Mouse (Mus musculus) forebrain, embryonic 14.5 days (tissue): ENCODE data around the gene Grap. TPM values are rescaled to one million over a fixed set of nuclear protein-coding genes. Genes with fewer than 3 reads are reported as not detected.

Source experiments
- ATAC-seq: fragments of 200-750 bp; cut with Nextera tagmentation; 2 replicates; pipeline ENCODE4 v1.8.0; 2017; ENCODE audit warnings: mild to moderate bottlenecking, moderate library complexity
- DNase-seq: peaks from one replicate; pipeline ENCODE4 v3.0.0-alpha.2; 2015; ENCODE audit warnings: low spot score
- H3K27ac ChIP-seq: fragments of 300-500 bp; sonication (generic); 2 replicates; pipeline ENCODE4 v1.5.1; 2014; ENCODE audit warnings: low read depth, mild to moderate bottlenecking, control low read depth, low read length, moderate library complexity
- H3K27me3 ChIP-seq: fragments of 300-500 bp; sonication (generic); replicated peaks from 2 replicates; pipeline ENCODE4 v1.6.1; 2014; ENCODE audit warnings: low read length, control low read depth, mixed read lengths; ENCODE audit not compliant: control insufficient read depth, insufficient read depth
- H3K36me3 ChIP-seq: fragments of 300-500 bp; sonication (generic); 2 replicates; pipeline ENCODE4 v1.6.1; 2014; ENCODE audit warnings: low read length, control low read depth; ENCODE audit not compliant: control insufficient read depth, insufficient read depth
- H3K4me1 ChIP-seq: fragments of 300-500 bp; sonication (generic); 2 replicates; pipeline ENCODE4 v1.6.1; 2014; ENCODE audit warnings: antibody characterized with exemption, low read length, control low read depth; ENCODE audit not compliant: control insufficient read depth, insufficient read depth
- H3K4me2 ChIP-seq: fragments of 300-500 bp; sonication (generic); 2 replicates; pipeline ENCODE4 v1.6.1; 2014; ENCODE audit warnings: mild to moderate bottlenecking, control low read depth, low read length
- H3K4me3 ChIP-seq: fragments of 300-500 bp; sonication (generic); 2 replicates; pipeline ENCODE4 v1.5.1; 2014; ENCODE audit warnings: low read depth, low read length, control low read depth
- H3K9ac ChIP-seq: fragments of 300-500 bp; sonication (generic); 2 replicates; pipeline ENCODE4 v1.6.1; 2014; ENCODE audit warnings: mild to moderate bottlenecking, low read length, control low read depth, moderate library complexity
- H3K9me3 ChIP-seq: fragments of 300-500 bp; sonication (generic); replicated peaks from 2 replicates; pipeline ENCODE4 v1.6.1; 2016; ENCODE audit warnings: low read length, control low read depth, mixed read lengths; ENCODE audit not compliant: control insufficient read depth
- WGBS: fragments of 180-500 bp; shearing (Covaris S2); extraction: QIAGEN DNeasy Blood & Tissue Kit; methylation state at CpG from one replicate; pipeline ENCODE4 v1.1.7; 2014; 5-methylcytosine and 5-hydroxymethylcytosine counted together
- polyA plus RNA-seq: library from polyadenylated mRNA; unstranded; fragments of >200 nt; fragmentation: Nextera tagmentation; extraction: Ambion mirVana; gene quantifications from 2 replicates; pipeline ENCODE4 v1.2.1, GENCODE M21; 2014

Gene Grap
- polyA plus RNA-seq, 1 experiment from 2014 or later = 5.6 TPM

GRCm38 (mm10) chr11:61679091-61679866, 26.2 kb downstream of the Grap start:
- Histone ChIP-seq H3K4me1 (peaks cover 5% of the 10 kb centered on the region; the same call in 1 of the 2 replicates), H3K4me3 (no peak overlapping the region), H3K36me3 (no peaks in the 10 kb centered on the region), H3K9me3 (no peaks in the 10 kb centered on the region), H3K27me3 (peaks cover 12% of the 10 kb centered on the region), H3K9ac (no peak overlapping the region), H3K4me2 (no peak overlapping the region), H3K27ac (no peak overlapping the region)
- ATAC-seq (no peak), DNase-seq (no peak)
- 72% methylated on average over 4 of the region's 4 CpGs for WGBS

- H3K9me3 ChIP-seq = no peaks in the 10 kb centered on the region
- no peak for DNase-seq
- H3K27ac ChIP-seq = no peak within 1 kb of the TSS
- no peaks in the 10 kb centered on the region for H3K36me3 ChIP-seq
- WGBS = under 1% methylated on average over 71 of the region's 76 CpGs
- ATAC-seq = no peak
- H3K4me2 ChIP-seq = peak within 1 kb of the TSS; percentile 51
- H3K4me3 ChIP-seq = peak within 1 kb of the TSS; percentile 34
- H3K27me3 ChIP-seq = peaks cover 28% of the 10 kb centered on the region
- peak within 1 kb of the TSS; percentile 43 for H3K9ac ChIP-seq
- peaks cover 6% of the 10 kb centered on the region; the same call in 1 of the 2 replicates for H3K4me1 ChIP-seq
These were observed 31.1 kb downstream of the Grap start, which contains the start of gene Fam83g for GRCm38 (mm10) chr11:61683907-61684731. Fam83g (plus strand) TSS chr11:61684091.

GRCm38 (mm10) chr11:61685119-61685725, 32.2 kb downstream of the Grap start:
- no peak overlapping the region for H3K9ac ChIP-seq
- no peaks in the 10 kb centered on the region for H3K9me3 ChIP-seq
- peaks cover 28% of the 10 kb centered on the region for H3K27me3 ChIP-seq
- WGBS = 78% methylated on average over 8 of the region's 8 CpGs
- H3K36me3 ChIP-seq = no peaks in the 10 kb centered on the region
- H3K27ac ChIP-seq = no peak overlapping the region
- H3K4me2 ChIP-seq = no peak overlapping the region
- peaks cover 6% of the 10 kb centered on the region; the same call in 1 of the 2 replicates for H3K4me1 ChIP-seq
- DNase-seq = no peak
- no peak for ATAC-seq
- H3K4me3 ChIP-seq = no peak overlapping the region

- ATAC-seq = no peak
These were observed 33.1 kb downstream of the Grap start for GRCm38 (mm10) chr11:61686141-61686540.

GRCm38 (mm10) chr11:61686906-61687453, 33.9 kb downstream of the Grap start:
- Histone ChIP-seq H3K27me3 (peaks cover 28% of the 10 kb centered on the region), H3K9me3 (no peaks in the 10 kb centered on the region), H3K4me2 (no peak overlapping the region), H3K9ac (no peak overlapping the region), H3K27ac (no peak overlapping the region), H3K4me1 (peaks cover 6% of the 10 kb centered on the region; the same call in 1 of the 2 replicates), H3K4me3 (no peak overlapping the region), H3K36me3 (no peaks in the 10 kb centered on the region)
- DNase-seq (no peak), ATAC-seq (no peak)
- WGBS = 55% methylated on average over 10 of the region's 10 CpGs

More at GRCm38 (mm10) chr11:61686141-61686540, 33.1 kb downstream of the Grap start:
- H3K27ac ChIP-seq = no peak overlapping the region
- H3K27me3 ChIP-seq = peaks cover 28% of the 10 kb centered on the region
- DNase-seq = no peak
- H3K4me3 ChIP-seq = no peak overlapping the region
- H3K36me3 ChIP-seq = no peaks in the 10 kb centered on the region
- H3K4me2 ChIP-seq = no peak overlapping the region
- no peak overlapping the region for H3K9ac ChIP-seq
- WGBS = 67% methylated on average over 2 of the region's 2 CpGs
- H3K9me3 ChIP-seq = no peaks in the 10 kb centered on the region
- H3K4me1 ChIP-seq = peaks cover 6% of the 10 kb centered on the region; the same call in 1 of the 2 replicates

- DNase-seq = no peak
- no peaks in the 10 kb centered on the region for H3K36me3 ChIP-seq
- H3K27me3 ChIP-seq = peaks cover 28% of the 10 kb centered on the region
- peaks cover 6% of the 10 kb centered on the region; the same call in 1 of the 2 replicates for H3K4me1 ChIP-seq
- H3K4me3 ChIP-seq = no peak overlapping the region
- no peak overlapping the region for H3K27ac ChIP-seq
- no peaks in the 10 kb centered on the region for H3K9me3 ChIP-seq
- H3K4me2 ChIP-seq = no peak overlapping the region
- no peak overlapping the region for H3K9ac ChIP-seq
- 62% methylated on average over 2 of the region's 2 CpGs for WGBS
- no peak for ATAC-seq
These were observed 34.5 kb downstream of the Grap start for GRCm38 (mm10) chr11:61687595-61687994.

- Histone ChIP-seq H3K9ac (no peak overlapping the region), H3K4me3 (no peak overlapping the region), H3K27me3 (no peaks in the 10 kb centered on the region), H3K4me2 (no peak overlapping the region), H3K27ac (no peak overlapping the region), H3K9me3 (no peaks in the 10 kb centered on the region), H3K4me1 (no peaks in the 10 kb centered on the region), H3K36me3 (no peaks in the 10 kb centered on the region)
- DNase-seq (no peak), ATAC-seq (no peak)
- WGBS = 94% methylated on average over 5 of the region's 5 CpGs
These were observed 39.9 kb downstream of the Grap start for GRCm38 (mm10) chr11:61692996-61693395.

GRCm38 (mm10) chr11:61698852-61699251, 45.8 kb downstream of the Grap start:
- Histone ChIP-seq H3K4me2 (no peak overlapping the region), H3K27ac (no peak overlapping the region), H3K36me3 (no peaks in the 10 kb centered on the region), H3K4me3 (no peak overlapping the region), H3K27me3 (no peaks in the 10 kb centered on the region), H3K9me3 (no peaks in the 10 kb centered on the region), H3K9ac (no peak overlapping the region), H3K4me1 (no peaks in the 10 kb centered on the region; the same call in 1 of the 2 replicates)
- ATAC-seq = no peak
- no peak for DNase-seq
